Comparison of ENCODE assay signal across 11 mouse cellular contexts in the genomic region with DNA sequence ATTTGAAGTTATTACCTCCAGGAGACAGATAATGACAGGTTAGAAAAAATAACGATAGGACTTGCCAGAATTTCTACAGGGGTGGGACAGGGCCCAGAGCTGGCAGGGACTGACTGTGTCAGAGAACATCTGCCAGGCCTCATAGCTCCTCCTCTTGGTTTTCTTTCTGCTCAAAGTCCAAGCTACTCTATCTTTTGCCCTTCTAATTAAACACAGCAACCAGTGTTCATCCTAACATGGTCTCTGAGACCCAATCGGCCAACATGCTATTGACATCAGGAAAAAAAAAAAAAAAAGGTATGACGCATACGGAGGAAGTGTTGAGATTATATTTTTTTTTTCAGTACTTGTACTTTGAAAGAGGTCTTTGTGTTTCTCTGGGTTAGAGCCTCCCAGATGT.
DNase-seq lines count a peak whose midpoint lies in the region; ATAC-seq and TF ChIP-seq lines count a peak whose summit lies in the region.
"Had no signal": no experiment of that assay in that cellular context is flagged by ENCODE, and none has a peak within 500 bp of the region (broad histone marks: within the 10 kb centered on the region; RNA-seq: fewer than 3 reads in every experiment).

No protein-coding gene starts in this region.

- H3K4me2 ChIP-seq in lung, embryonic 14.5 days, result no peak overlapping the region
- H3K4me2 ChIP-seq in heart, embryonic 15.5 days, result no peak overlapping the region
- no peak overlapping the region for H3K4me2 ChIP-seq in stomach, embryonic 16.5 days (ENCODE audit: low read depth, low read length)
- H3K4me2 ChIP-seq: midbrain, embryonic 15.5 days had no signal

- H3K27ac ChIP-seq in lung, embryonic 14.5 days (ENCODE audit: low read depth), result peak overlapping the region; percentile 93
- H3K27ac ChIP-seq in heart, embryonic 15.5 days, result peak overlapping the region; percentile 77
- H3K27ac ChIP-seq in stomach, embryonic 16.5 days (ENCODE audit: low read length), result peak overlapping the region; percentile 90
- no peak overlapping the region for H3K27ac ChIP-seq in left cerebral cortex, adult 2 months
- H3K27ac ChIP-seq: midbrain, embryonic 15.5 days had no signal

- DNase-seq in lung, embryonic 14.5 days, result peak; percentile 63
- DNase-seq in lung, adult 2 months, result no peak
- DNase-seq in kidney, postnatal 14 days, result peak; percentile 37
- DNase-seq in left cerebral cortex, adult 2 months (ENCODE audit: extremely low spot score in 1 of 2, low spot score in 2 of 2), result no peak
- no peak for DNase-seq in cerebellum, adult 9-10 months
- no peak for DNase-seq in spleen, postnatal 10 days (ENCODE audit: low spot score in 2 of 2)
- DNase-seq: thymus, postnatal 14 days had no signal

- H3K4me3 ChIP-seq in lung, embryonic 14.5 days (ENCODE audit: low read depth, low read length), result no peak overlapping the region
- no peak overlapping the region for H3K4me3 ChIP-seq in lung, adult 2 months (replicated peaks; ENCODE audit: extremely low read depth, low read depth, low read length)
- no peak overlapping the region for H3K4me3 ChIP-seq in heart, embryonic 15.5 days
- no peak overlapping the region for H3K4me3 ChIP-seq in stomach, embryonic 16.5 days (replicated peaks; ENCODE audit: low read length)
- H3K4me3 ChIP-seq in left cerebral cortex, adult 2 months, result no peak overlapping the region
- H3K4me3 ChIP-seq: hindbrain, embryonic 12.5 days; midbrain, embryonic 15.5 days had no signal

- H3K9ac ChIP-seq in lung, embryonic 14.5 days, result no peak overlapping the region
- H3K9ac ChIP-seq in heart, embryonic 15.5 days, result no peak overlapping the region
- H3K9ac ChIP-seq in stomach, embryonic 16.5 days (ENCODE audit: low read length), result no peak overlapping the region
- H3K9ac ChIP-seq: hindbrain, embryonic 12.5 days; midbrain, embryonic 15.5 days had no signal

- H3K36me3 ChIP-seq in lung, embryonic 14.5 days (ENCODE audit: insufficient read depth), result no peaks in the 10 kb centered on the region
- no peaks in the 10 kb centered on the region for H3K36me3 ChIP-seq in heart, embryonic 15.5 days
- no peaks in the 10 kb centered on the region for H3K36me3 ChIP-seq in stomach, embryonic 16.5 days (ENCODE audit: control insufficient read depth, insufficient read depth, low read length)
- H3K36me3 ChIP-seq: hindbrain, embryonic 12.5 days; midbrain, embryonic 15.5 days had no signal

- intact Hi-C loops in left cerebral cortex, adult 2 months (cut with DNase I), result loop anchor here (2.0 kb wide), 1 partner anchor 363 kb away; no protein-coding TSS in a partner anchor

- ATAC-seq in lung, embryonic 14.5 days (ENCODE audit: insufficient read depth), result peak; percentile 52; the same call in 1 of the 2 replicates
- no peak for ATAC-seq in heart, embryonic 15.5 days (replicated peaks; ENCODE audit: insufficient number of reproducible peaks, insufficient read depth, low FRiP score, low read depth)
- ATAC-seq in stomach, embryonic 16.5 days (ENCODE audit: insufficient read depth, low FRiP score), result no peak
- ATAC-seq: midbrain, embryonic 15.5 days had no signal

- no peaks in the 10 kb centered on the region for H3K9me3 ChIP-seq in lung, embryonic 14.5 days (ENCODE audit: low read depth, low read length)
- H3K9me3 ChIP-seq in heart, embryonic 15.5 days (replicated peaks), result no peaks in the 10 kb centered on the region
- no peaks in the 10 kb centered on the region for H3K9me3 ChIP-seq in stomach, embryonic 16.5 days (replicated peaks; ENCODE audit: control insufficient read depth, low read length)
- H3K9me3 ChIP-seq: hindbrain, embryonic 12.5 days; midbrain, embryonic 15.5 days had no signal

- H3K4me1 ChIP-seq in lung, embryonic 14.5 days (ENCODE audit: insufficient read depth), result peaks cover 10% of the 10 kb centered on the region
- H3K4me1 ChIP-seq in lung, adult 2 months (ENCODE audit: control insufficient read depth, insufficient read depth, low read length), result peaks cover 5% of the 10 kb centered on the region
- peaks cover 14% of the 10 kb centered on the region for H3K4me1 ChIP-seq in heart, embryonic 15.5 days (replicated peaks)
- H3K4me1 ChIP-seq in stomach, embryonic 16.5 days (ENCODE audit: control insufficient read depth, insufficient read depth, low read length), result peaks cover 8% of the 10 kb centered on the region; the same call in 1 of the 2 replicates

- no peak for TF ChIP-seq CTCF in lung, embryonic 14.5 days (IDR thresholded peaks at IDR 0.05; ENCODE audit: low read depth)
- no peak for TF ChIP-seq CTCF in lung, adult 2 months (IDR thresholded peaks at IDR 0.05; ENCODE audit: insufficient read depth, low read length)
- no peak for TF ChIP-seq CTCF in left cerebral cortex, adult 2 months (IDR thresholded peaks at IDR 0.05)

- no peaks in the 10 kb centered on the region for H3K27me3 ChIP-seq in lung, embryonic 14.5 days (ENCODE audit: insufficient read depth, low read length)
- peaks cover 22% of the 10 kb centered on the region for H3K27me3 ChIP-seq in heart, embryonic 15.5 days
- no peaks in the 10 kb centered on the region for H3K27me3 ChIP-seq in stomach, embryonic 16.5 days (ENCODE audit: control insufficient read depth, insufficient read depth, low read length)
- H3K27me3 ChIP-seq: hindbrain, embryonic 12.5 days had no signal

- WGBS in lung, embryonic 14.5 days, result 41% methylated on average over 4 of the region's 4 CpGs
- WGBS in lung, adult 2 months, result 53% methylated on average over 4 of the region's 4 CpGs
- 64% methylated on average over 4 of the region's 4 CpGs for WGBS in heart, embryonic 15.5 days
- WGBS in stomach, embryonic 16.5 days, result 41% methylated on average over 4 of the region's 4 CpGs

- no peak for TF ChIP-seq POLR2A in lung, adult 2 months (IDR thresholded peaks at IDR 0.05; ENCODE audit: borderline replicate concordance, extremely low read depth, low read depth, low read length)

Comparison
In these comparisons a context has a peak if more than half of its experiments do, and no peak if none do; other contexts are left out.
1. DNase-seq: peak in lung, embryonic 14.5 days (single experiment) and kidney, postnatal 14 days (single experiment); none in lung, adult 2 months (single experiment), left cerebral cortex, adult 2 months (0 of 2), cerebellum, adult 9-10 months (single experiment) and spleen, postnatal 10 days (0 of 2).